Comparison of ENCODE assay signal across 21 mouse cellular contexts in the genomic region with DNA sequence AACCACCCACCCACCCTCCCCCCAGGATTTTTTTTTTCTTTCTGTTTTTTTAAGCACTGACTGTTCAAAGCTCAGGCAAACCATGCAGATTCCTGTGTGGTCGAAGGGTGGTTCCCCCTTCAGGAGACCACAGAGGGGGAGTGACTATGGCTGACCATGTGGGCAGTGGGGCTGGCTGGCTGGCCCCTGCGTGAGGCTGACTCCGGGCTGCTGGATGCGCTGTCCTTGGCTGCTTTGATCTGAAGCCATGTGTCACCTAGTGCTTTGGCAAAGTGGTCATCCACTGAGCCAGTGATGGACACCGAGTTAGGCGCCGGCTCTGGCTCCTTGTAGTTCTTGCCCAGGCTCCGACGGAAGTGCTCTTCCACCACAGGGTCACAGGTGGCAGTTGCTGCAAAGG.
A peak's percentile ranks its signal among the peaks of the same experiment; 100 is the strongest.
DNase-seq lines count a peak whose midpoint lies in the region; ATAC-seq and TF ChIP-seq lines count a peak whose summit lies in the region.
"Had no signal": no experiment of that assay in that cellular context is flagged by ENCODE, and none has a peak within 500 bp of the region (broad histone marks: within the 10 kb centered on the region; RNA-seq: fewer than 3 reads in every experiment).

No protein-coding gene starts in this region.

- TF ChIP-seq CTCF in heart, adult 2 months (IDR thresholded peaks at IDR 0.05): no peak
- no peak for TF ChIP-seq CTCF in left cerebral cortex, adult 2 months (IDR thresholded peaks at IDR 0.05)
- TF ChIP-seq CTCF in stomach, postnatal 0 days (IDR thresholded peaks at IDR 0.05; ENCODE audit: low read depth): no peak

- no peak for TF ChIP-seq EP300 in heart, adult 2 months (IDR thresholded peaks at IDR 0.05; ENCODE audit: insufficient read depth, low read depth, low read length)
- no peak for TF ChIP-seq EP300 in stomach, postnatal 0 days (optimal IDR thresholded peaks at IDR 0.05)

- H3K27ac ChIP-seq in heart, embryonic 15.5 days: peak overlapping the region; percentile 88
- H3K27ac ChIP-seq in heart, adult 2 months: no peak overlapping the region
- peak overlapping the region; percentile 50 for H3K27ac ChIP-seq in left cerebral cortex, adult 2 months
- 0 out of 2 replicates have a peak overlapping the region, but pooled peaks have one; percentile 21 for H3K27ac ChIP-seq in stomach, embryonic 15.5 days
- H3K27ac ChIP-seq in stomach, postnatal 0 days (replicated peaks): no peak overlapping the region
- H3K27ac ChIP-seq: forebrain, embryonic 10.5 days; liver, embryonic 14.5 days; macrophage had no signal

- H3K79me2 ChIP-seq in heart, adult 2 months (replicated peaks; ENCODE audit: control insufficient read depth, insufficient read depth, low read length): peaks cover 5% of the 10 kb centered on the region

- no peaks in the 10 kb centered on the region for H3K9me3 ChIP-seq in heart, embryonic 15.5 days (replicated peaks)
- no peaks in the 10 kb centered on the region for H3K9me3 ChIP-seq in stomach, embryonic 15.5 days
- H3K9me3 ChIP-seq in stomach, postnatal 0 days (ENCODE audit: control insufficient read depth, low read length): no peaks in the 10 kb centered on the region
- H3K9me3 ChIP-seq: forebrain, embryonic 10.5 days; heart, embryonic 10.5 days; hindbrain, embryonic 15.5 days; intestine, embryonic 15.5 days; midbrain, embryonic 15.5 days; neural tube, embryonic 13.5 days had no signal

- no peak for ATAC-seq in heart, embryonic 15.5 days (replicated peaks; ENCODE audit: insufficient number of reproducible peaks, insufficient read depth, low FRiP score, low read depth)
- no peak for ATAC-seq in stomach, embryonic 15.5 days (ENCODE audit: insufficient read depth, low FRiP score, low read depth)
- no peak for ATAC-seq in stomach, postnatal 0 days (ENCODE audit: low FRiP score, low TSS enrichment)
- ATAC-seq: intestine, embryonic 15.5 days; midbrain, embryonic 15.5 days had no signal

- no peak overlapping the region for H3K4me3 ChIP-seq in heart, embryonic 15.5 days
- no peak overlapping the region for H3K4me3 ChIP-seq in heart, adult 2 months
- H3K4me3 ChIP-seq in left cerebral cortex, adult 2 months: no peak overlapping the region
- no peak overlapping the region for H3K4me3 ChIP-seq in stomach, embryonic 15.5 days (replicated peaks)
- no peak overlapping the region for H3K4me3 ChIP-seq in stomach, postnatal 0 days (ENCODE audit: low read depth, low read length)
- H3K4me3 ChIP-seq: forebrain, embryonic 10.5 days; heart, embryonic 10.5 days; hindbrain, embryonic 15.5 days; intestine, embryonic 15.5 days; midbrain, embryonic 15.5 days; neural tube, embryonic 13.5 days had no signal

- intact Hi-C loops in heart, adult 2 months (cut with DNase I): loop anchor here (2.0 kb wide), 1 partner anchor 15 kb away; no protein-coding TSS in a partner anchor
- intact Hi-C loops in left cerebral cortex, adult 2 months (cut with DNase I): no loop called here

- no peak for TF ChIP-seq POLR2A in heart, adult 2 months (IDR thresholded peaks at IDR 0.05; ENCODE audit: insufficient read depth, low read depth, low read length)

- peak; percentile 48 to 55 for DNase-seq in cerebellum, postnatal 10 days
- DNase-seq in cerebellum, adult 11-12 months: no peak
- no peak for DNase-seq in heart, adult 2 months
- DNase-seq in left cerebral cortex, adult 2 months (ENCODE audit: extremely low spot score in 1 of 2, low spot score in 2 of 2): no peak
- DNase-seq in left cerebral cortex, adult 9 months (ENCODE audit: low spot score in 2 of 2): no peak
- DNase-seq in stomach, postnatal 0 days (ENCODE audit: low spot score): no peak
- DNase-seq: adrenal gland, postnatal 14 days; kidney, adult 8-10 months; kidney, postnatal 14 days; layer of hippocampus, postnatal 36 days; thymus, postnatal 36 days had no signal

- peaks cover 69% of the 10 kb centered on the region for H3K4me1 ChIP-seq in heart, embryonic 15.5 days (replicated peaks)
- peaks cover 39% of the 10 kb centered on the region for H3K4me1 ChIP-seq in heart, adult 2 months (ENCODE audit: control insufficient read depth, insufficient read depth, low read length)
- H3K4me1 ChIP-seq in stomach, embryonic 15.5 days: peaks cover 9% of the 10 kb centered on the region
- no peaks in the 10 kb centered on the region for H3K4me1 ChIP-seq in stomach, postnatal 0 days (replicated peaks; ENCODE audit: control insufficient read depth, insufficient read depth)
- H3K4me1 ChIP-seq: midbrain, embryonic 15.5 days had no signal

- H3K36me3 ChIP-seq in heart, embryonic 15.5 days: peaks cover 33% of the 10 kb centered on the region
- peaks cover 2% of the 10 kb centered on the region for H3K36me3 ChIP-seq in heart, adult 2 months (ENCODE audit: control insufficient read depth, insufficient read depth, low read length)
- H3K36me3 ChIP-seq in stomach, embryonic 15.5 days: peaks cover 20% of the 10 kb centered on the region
- peaks cover 19% of the 10 kb centered on the region for H3K36me3 ChIP-seq in stomach, postnatal 0 days (ENCODE audit: control insufficient read depth, insufficient read depth, low read length)
- H3K36me3 ChIP-seq: hindbrain, embryonic 15.5 days had no signal

- WGBS in heart, embryonic 15.5 days: 70% methylated on average over 9 of the region's 9 CpGs
- 75% methylated on average over 9 of the region's 9 CpGs for WGBS in heart, adult 2 months
- WGBS in stomach, embryonic 15.5 days: 79% methylated on average over 9 of the region's 9 CpGs
- 74% methylated on average over 9 of the region's 9 CpGs for WGBS in stomach, postnatal 0 days

- H3K4me2 ChIP-seq in heart, embryonic 15.5 days: no peak overlapping the region
- no peak overlapping the region for H3K4me2 ChIP-seq in stomach, embryonic 15.5 days
- no peak overlapping the region for H3K4me2 ChIP-seq in stomach, postnatal 0 days (replicated peaks; ENCODE audit: low read depth)
- H3K4me2 ChIP-seq: hindbrain, embryonic 15.5 days; intestine, embryonic 15.5 days; midbrain, embryonic 15.5 days; neural tube, embryonic 13.5 days had no signal

- no peak overlapping the region for H3K9ac ChIP-seq in heart, embryonic 15.5 days
- H3K9ac ChIP-seq in heart, adult 2 months (ENCODE audit: low read depth, low read length): no peak overlapping the region
- no peak overlapping the region for H3K9ac ChIP-seq in stomach, embryonic 15.5 days
- no peak overlapping the region for H3K9ac ChIP-seq in stomach, postnatal 0 days (ENCODE audit: low read length)
- H3K9ac ChIP-seq: hindbrain, embryonic 15.5 days; intestine, embryonic 15.5 days; liver, embryonic 14.5 days; midbrain, embryonic 15.5 days; neural tube, embryonic 13.5 days had no signal

- no peaks in the 10 kb centered on the region for H3K27me3 ChIP-seq in heart, embryonic 15.5 days
- no peaks in the 10 kb centered on the region for H3K27me3 ChIP-seq in heart, adult 2 months (ENCODE audit: control insufficient read depth, insufficient read depth, low read length)
- H3K27me3 ChIP-seq in stomach, embryonic 15.5 days (replicated peaks): no peaks in the 10 kb centered on the region
- no peaks in the 10 kb centered on the region for H3K27me3 ChIP-seq in stomach, postnatal 0 days (ENCODE audit: control insufficient read depth, insufficient read depth, low read length)
- H3K27me3 ChIP-seq: hindbrain, embryonic 15.5 days; intestine, embryonic 15.5 days; midbrain, embryonic 15.5 days; neural tube, embryonic 13.5 days had no signal

Comparison
In these comparisons a context has a peak if more than half of its experiments do, and no peak if none do; other contexts are left out.
1. DNase-seq: peak in cerebellum, postnatal 10 days (2 of 2); none in cerebellum, adult 11-12 months (single experiment), heart, adult 2 months (0 of 2), left cerebral cortex, adult 2 months (0 of 2), left cerebral cortex, adult 9 months (0 of 2) and stomach, postnatal 0 days (single experiment).
2. H3K27ac ChIP-seq: peak in heart, embryonic 15.5 days (single experiment), left cerebral cortex, adult 2 months (single experiment) and stomach, embryonic 15.5 days (single experiment); none in heart, adult 2 months (single experiment) and stomach, postnatal 0 days (single experiment).